Mouse (Mus musculus) CH12F3 (cell line): Measurements from ENCODE around the gene Grin3a.

Experiments
- in situ Hi-C: fragments of 300-500 bp; cut with MboI; formaldehyde crosslinking; loops from 2 replicates; pipeline ENCODE4 v1.14.3; 2020; ENCODE audit warnings: low sequenced_read_pairs

Grin3a gene

GRCm38 (mm10) chr4:49681812-49682211 lies 163.7 kb downstream of the Grin3a start, which contains the start of gene Ppp3r2:
Gene Ppp3r2 (minus strand): TSS chr4:49682024.
- in situ Hi-C loops: no loop called here

- in situ Hi-C loops: no loop called here
These were observed 165.2 kb downstream of the Grin3a start for GRCm38 (mm10) chr4:49680171-49680875.

GRCm38 (mm10) chr4:49676790-49677189 lies 168.8 kb downstream of the Grin3a start:
- in situ Hi-C loops: no loop called here

GRCm38 (mm10) chr4:49676071-49676470 lies 169.5 kb downstream of the Grin3a start:
- in situ Hi-C loops: no loop called here

GRCm38 (mm10) chr4:49664850-49665249 lies 180.7 kb downstream of the Grin3a start:
- in situ Hi-C loops: no loop called here

- in situ Hi-C loops: no loop called here
These were observed 183.3 kb downstream of the Grin3a start for GRCm38 (mm10) chr4:49662231-49662630.

- in situ Hi-C loops: no loop called here
These were observed 183.9 kb downstream of the Grin3a start for GRCm38 (mm10) chr4:49661664-49662063.

- in situ Hi-C loops: no loop called here
These were observed 186.1 kb downstream of the Grin3a start for GRCm38 (mm10) chr4:49659421-49659820.

GRCm38 (mm10) chr4:49639913-49640312 lies 205.6 kb downstream of the Grin3a start:
- in situ Hi-C loops: no loop called here

GRCm38 (mm10) chr4:49637821-49638220 lies 207.7 kb downstream of the Grin3a start:
- in situ Hi-C loops: no loop called here

- in situ Hi-C loops: no loop called here
These were observed 213.4 kb downstream of the Grin3a start for GRCm38 (mm10) chr4:49632139-49632481.

GRCm38 (mm10) chr4:49631319-49632138 lies 214.0 kb downstream of the Grin3a start, which contains the start of gene Rnf20:
Gene Rnf20 (plus strand): TSS chr4:49632006.
- in situ Hi-C loops: no loop called here

- in situ Hi-C loops: loop anchor here (10.0 kb wide), 1 partner anchor 54 kb away; no protein-coding TSS in a partner anchor
These were observed 216.6 kb downstream of the Grin3a start for GRCm38 (mm10) chr4:49628941-49629340.

- in situ Hi-C loops: loop anchor here (10.0 kb wide), 1 partner anchor 52 kb away; no protein-coding TSS in a partner anchor
These were observed 218.6 kb downstream of the Grin3a start for GRCm38 (mm10) chr4:49626973-49627372.

GRCm38 (mm10) chr4:49624969-49625368 lies 220.6 kb downstream of the Grin3a start:
- in situ Hi-C loops: loop anchor here (10.0 kb wide), 1 partner anchor 50 kb away; no protein-coding TSS in a partner anchor

GRCm38 (mm10) chr4:49623916-49624315 lies 221.6 kb downstream of the Grin3a start:
- in situ Hi-C loops: loop anchor here (10.0 kb wide), 1 partner anchor 49 kb away; no protein-coding TSS in a partner anchor

- in situ Hi-C loops: loop anchor here (10.0 kb wide), 1 partner anchor 47 kb away; no protein-coding TSS in a partner anchor
These were observed 223.3 kb downstream of the Grin3a start for GRCm38 (mm10) chr4:49622272-49622671.

- in situ Hi-C loops: loop anchor here (10.0 kb wide), 1 partner anchor 45 kb away; no protein-coding TSS in a partner anchor
These were observed 225.7 kb downstream of the Grin3a start for GRCm38 (mm10) chr4:49619861-49620260.

- in situ Hi-C loops: no loop called here
These were observed 228.6 kb downstream of the Grin3a start for GRCm38 (mm10) chr4:49616924-49617323.
